ENCODE assay signal across 24 mouse cellular contexts in genomic region chr11:109569809-109570208, GRCm38 (mm10). TPM values are rescaled to one million over a fixed set of nuclear protein-coding genes. Genes with fewer than 3 reads are reported as not detected.
A peak's percentile ranks its signal among the peaks of the same experiment; 100 is the strongest.
DNase-seq lines count a peak whose midpoint lies in the region; ATAC-seq and TF ChIP-seq lines count a peak whose summit lies in the region.
"Had no signal": no experiment of that assay in that cellular context is flagged by ENCODE, and none has a peak within 500 bp of the region (broad histone marks: within the 10 kb centered on the region; RNA-seq: fewer than 3 reads in every experiment).

No protein-coding gene starts in this region.

- peaks cover 23% of the 10 kb centered on the region for H3K36me3 ChIP-seq in liver, embryonic 13.5 days
- H3K36me3 ChIP-seq in intestine, postnatal 0 days (ENCODE audit: control insufficient read depth, insufficient read depth): peaks cover 7% of the 10 kb centered on the region; the same call in 1 of the 2 replicates
- H3K36me3 ChIP-seq in forebrain, embryonic 12.5 days (replicated peaks): no peaks in the 10 kb centered on the region
- H3K36me3 ChIP-seq: embryonic facial prominence, embryonic 10.5 days; midbrain, embryonic 12.5 days had no signal

- no peak for TF ChIP-seq CTCF in intestine, postnatal 0 days (IDR thresholded peaks at IDR 0.05; ENCODE audit: low read depth)

- intact Hi-C loops in gastrocnemius, postnatal 36 days (cut with DNase I): no loop called here

- peak overlapping the region; percentile 4; the same call in 1 of the 2 replicates for H3K27ac ChIP-seq in liver, embryonic 13.5 days
- no peak overlapping the region for H3K27ac ChIP-seq in intestine, postnatal 0 days (ENCODE audit: low read depth, low read length)
- H3K27ac ChIP-seq in forebrain, embryonic 12.5 days: no peak overlapping the region
- H3K27ac ChIP-seq: embryonic facial prominence, embryonic 10.5 days; hindbrain, postnatal 0 days; limb, embryonic 12.5 days; liver, embryonic 12.5 days; midbrain, embryonic 12.5 days had no signal

- H3K4me2 ChIP-seq in liver, embryonic 13.5 days: no peak overlapping the region
- no peak overlapping the region for H3K4me2 ChIP-seq in intestine, postnatal 0 days (replicated peaks; ENCODE audit: low read depth)
- H3K4me2 ChIP-seq in forebrain, embryonic 12.5 days: no peak overlapping the region
- H3K4me2 ChIP-seq: limb, embryonic 12.5 days; liver, embryonic 12.5 days; midbrain, embryonic 12.5 days had no signal

- peaks cover 3% of the 10 kb centered on the region; the same call in 1 of the 2 replicates for H3K4me1 ChIP-seq in liver, embryonic 13.5 days (replicated peaks)
- H3K4me1 ChIP-seq in intestine, postnatal 0 days (replicated peaks; ENCODE audit: control insufficient read depth, insufficient read depth, low read length): no peaks in the 10 kb centered on the region
- no peaks in the 10 kb centered on the region for H3K4me1 ChIP-seq in forebrain, embryonic 12.5 days
- H3K4me1 ChIP-seq: limb, embryonic 12.5 days; midbrain, embryonic 12.5 days had no signal

- H3K9me3 ChIP-seq in liver, embryonic 13.5 days (replicated peaks): no peaks in the 10 kb centered on the region
- no peaks in the 10 kb centered on the region for H3K9me3 ChIP-seq in intestine, postnatal 0 days (ENCODE audit: control insufficient read depth)
- H3K9me3 ChIP-seq in forebrain, embryonic 12.5 days: no peaks in the 10 kb centered on the region
- H3K9me3 ChIP-seq: embryonic facial prominence, embryonic 10.5 days; limb, embryonic 12.5 days; liver, embryonic 12.5 days; midbrain, embryonic 12.5 days had no signal

- H3K4me3 ChIP-seq in liver, embryonic 13.5 days (replicated peaks): no peak overlapping the region
- no peak overlapping the region for H3K4me3 ChIP-seq in intestine, postnatal 0 days (ENCODE audit: low read depth, low read length)
- no peak overlapping the region for H3K4me3 ChIP-seq in forebrain, embryonic 12.5 days (replicated peaks)
- H3K4me3 ChIP-seq: embryonic facial prominence, embryonic 10.5 days; limb, embryonic 12.5 days; liver, embryonic 12.5 days; midbrain, embryonic 12.5 days had no signal

- H3K9ac ChIP-seq in liver, embryonic 13.5 days: no peak overlapping the region
- H3K9ac ChIP-seq in intestine, postnatal 0 days (ENCODE audit: low read depth, low read length): no peak overlapping the region
- H3K9ac ChIP-seq in forebrain, embryonic 12.5 days: no peak overlapping the region
- H3K9ac ChIP-seq: forebrain, postnatal 0 days; limb, embryonic 12.5 days; liver, embryonic 12.5 days; midbrain, embryonic 12.5 days had no signal

- DNase-seq in gastrocnemius, adult 18-20 months (ENCODE audit: low spot score): peak; percentile 65
- DNase-seq in gastrocnemius, postnatal 4 days (ENCODE audit: low spot score in 2 of 2): no peak
- no peak for DNase-seq in liver, embryonic 13.5 days
- no peak for DNase-seq in liver
- peak; percentile 31 to 49 for DNase-seq in gastrocnemius, postnatal 36 days
- no peak for DNase-seq in spleen, adult 18-20 months
- DNase-seq: adrenal gland, adult 2 months; cerebellum, adult 11 months; cerebellum, postnatal 10 days; forebrain, postnatal 0 days; kidney, adult 11 months; kidney, postnatal 4 days; layer of hippocampus, adult 9-11 months; lung, adult 2 months; lung, postnatal 14 days; right cerebral cortex, postnatal 14 days had no signal

- no peaks in the 10 kb centered on the region for H3K27me3 ChIP-seq in liver, embryonic 13.5 days
- no peaks in the 10 kb centered on the region for H3K27me3 ChIP-seq in intestine, postnatal 0 days (replicated peaks; ENCODE audit: control insufficient read depth, insufficient read depth, low read length)
- no peaks in the 10 kb centered on the region for H3K27me3 ChIP-seq in forebrain, embryonic 12.5 days
- H3K27me3 ChIP-seq: limb, embryonic 12.5 days; liver, embryonic 12.5 days; midbrain, embryonic 12.5 days; Patski had no signal

- 54% methylated on average over 7 of the region's 7 CpGs for WGBS in liver, embryonic 13.5 days (ENCODE audit: insufficient replicate concordance)
- WGBS in intestine, postnatal 0 days: 69% methylated on average over 7 of the region's 7 CpGs
- 83% methylated on average over 7 of the region's 7 CpGs for WGBS in forebrain, embryonic 12.5 days

- ATAC-seq in liver, embryonic 13.5 days (ENCODE audit: low read depth): no peak
- no peak for ATAC-seq in intestine, postnatal 0 days
- ATAC-seq in forebrain, embryonic 12.5 days (ENCODE audit: low FRiP score): no peak
- ATAC-seq: forebrain, postnatal 0 days; hindbrain, postnatal 0 days; liver, embryonic 12.5 days; Patski had no signal

RNA-seq across cellular contexts. Expression of gene Wipi1, which starts 42.0 kb away (rescaled TPM):
- total RNA-seq in gastrocnemius, adult 18-20 months (2021): 10 to 100 TPM; 57.7 to 78.8 TPM
- 10 to 100 TPM; 71.1 to 86.4 TPM for total RNA-seq in gastrocnemius, postnatal 4 days (2021)
- 28.3 and 29.1 TPM in 2 replicates for polyA plus RNA-seq in liver, embryonic 13.5 days (2015; fragmentation: Nextera tagmentation; extraction: Ambion mirVana)
- total RNA-seq in gastrocnemius, postnatal 36 days (2021): 10 to 100 TPM; 55.6 to 58.9 TPM
- 28.2 and 30.4 TPM in 2 replicates for polyA plus RNA-seq in intestine, postnatal 0 days (2015; fragmentation: Nextera tagmentation; extraction: Ambion mirVana)
- polyA plus RNA-seq in forebrain, embryonic 12.5 days (2016; fragmentation: Nextera tagmentation; extraction: Ambion mirVana): 12.9 and 13.6 TPM in 2 replicates

Comparison
In these comparisons a context has a peak if more than half of its experiments do, and no peak if none do; other contexts are left out.
1. DNase-seq: peak in gastrocnemius, adult 18-20 months (single experiment) and gastrocnemius, postnatal 36 days (2 of 2); none in gastrocnemius, postnatal 4 days (0 of 2), liver, embryonic 13.5 days (single experiment), liver (single experiment) and spleen, adult 18-20 months (0 of 2).